Mouse (Mus musculus): ENCODE data around the gene Rarb.

DNA sequence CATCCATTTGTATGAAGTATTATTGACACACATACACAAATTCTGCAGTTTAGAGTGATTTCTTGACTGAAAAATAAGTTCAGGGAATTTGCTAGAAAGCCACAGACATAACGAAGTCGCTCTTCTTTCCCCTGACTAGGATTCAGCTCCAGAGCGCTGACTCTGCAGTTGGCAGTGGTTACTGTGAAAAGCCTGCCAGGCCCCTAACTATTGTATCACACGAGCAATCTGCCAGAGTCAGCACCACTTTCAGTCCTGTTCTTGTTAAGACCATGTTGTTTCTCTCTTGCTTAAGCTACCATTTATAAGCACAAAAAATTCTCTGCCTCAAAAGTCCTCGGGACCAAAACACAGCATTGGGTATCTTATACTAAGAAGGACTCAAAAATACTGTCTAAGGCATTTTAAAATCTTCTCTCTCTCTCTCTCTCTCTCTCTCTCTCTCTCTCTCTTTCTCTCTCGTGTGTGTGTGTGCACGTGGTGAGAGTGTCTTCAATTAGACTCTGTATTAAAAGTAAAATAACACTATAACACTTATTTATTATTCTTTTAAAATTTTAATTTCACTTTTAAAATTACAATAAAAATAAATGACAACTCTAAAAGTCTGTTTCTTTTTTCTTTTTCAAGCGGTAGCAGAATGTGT is 22.1 kb upstream of the Rarb start:
- TF ChIP-seq CTCF (IDR thresholded peaks at IDR 0.05; ENCODE audit: insufficient read depth, low read depth, low read length), result no peak
- TF ChIP-seq POLR2A (IDR thresholded peaks at IDR 0.05; ENCODE audit: insufficient read depth, low read depth, low read length), result no peak
